Comparison of ENCODE assay signal across 12 mouse cellular contexts in the genomic region with DNA sequence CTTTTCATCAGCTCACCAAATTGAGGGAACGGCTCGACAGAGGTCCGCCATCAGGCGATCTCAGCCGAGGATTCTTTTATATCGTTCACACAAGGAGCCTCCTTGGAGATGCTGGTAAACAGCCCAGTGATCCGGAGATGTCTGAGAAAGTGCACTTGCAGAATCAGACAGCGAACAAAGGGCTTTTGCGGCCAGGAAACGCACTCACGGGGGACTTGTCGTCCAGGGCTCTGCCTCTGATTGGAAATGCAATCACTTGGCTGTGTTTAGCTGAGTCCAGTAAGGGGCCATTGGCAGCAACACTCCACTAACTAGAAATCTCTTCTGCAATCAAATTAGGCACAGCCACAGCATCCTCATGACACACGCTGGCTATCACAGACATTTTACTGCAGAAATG.
DNase-seq lines count a peak whose midpoint lies in the region; ATAC-seq and TF ChIP-seq lines count a peak whose summit lies in the region.
"Had no signal": no experiment of that assay in that cellular context is flagged by ENCODE, and none has a peak within 500 bp of the region (broad histone marks: within the 10 kb centered on the region; RNA-seq: fewer than 3 reads in every experiment).

No protein-coding gene starts in this region.

- intact Hi-C loops in heart, postnatal 10 days (cut with DNase I): no loop called here

- peak overlapping the region; percentile 42 for H3K4me2 ChIP-seq in hindbrain, postnatal 0 days (ENCODE audit: low read depth, low read length)

- H3K9ac ChIP-seq in hindbrain, postnatal 0 days (replicated peaks; ENCODE audit: low read length): 0 out of 2 replicates have a peak overlapping the region, but pooled peaks have one; percentile 14

- peak; percentile 2 for DNase-seq in cerebellum, adult 9-10 months
- DNase-seq in right cerebral cortex, postnatal 10 days (ENCODE audit: low spot score in 2 of 2): peak; percentile 44 to 50
- no peak for DNase-seq in right cerebral cortex, adult 2 months (ENCODE audit: low spot score in 2 of 2)
- peak; percentile 79 for DNase-seq in hindbrain, postnatal 0 days (ENCODE audit: low spot score)
- peak; percentile 57 for DNase-seq in retina, postnatal 1 day
- DNase-seq in urinary bladder, postnatal 25 days (ENCODE audit: low spot score): no peak
- no peak for DNase-seq in heart, postnatal 10 days
- DNase-seq: embryo, embryonic 11 days; lung, adult 2 months; thymus, adult 2 months had no signal

- H3K27me3 ChIP-seq in hindbrain, postnatal 0 days (ENCODE audit: insufficient read depth, low read length): no peaks in the 10 kb centered on the region

- no peak for TF ChIP-seq CTCF in hindbrain, postnatal 0 days (IDR thresholded peaks at IDR 0.05; ENCODE audit: low read depth)

- no peaks in the 10 kb centered on the region for H3K36me3 ChIP-seq in hindbrain, postnatal 0 days (ENCODE audit: insufficient read depth, low read length)

- H3K4me3 ChIP-seq in hindbrain, postnatal 0 days (ENCODE audit: low read length): no peak overlapping the region

- H3K9me3 ChIP-seq in hindbrain, postnatal 0 days (ENCODE audit: low read length): no peaks in the 10 kb centered on the region

- H3K4me1 ChIP-seq in hindbrain, postnatal 0 days (ENCODE audit: insufficient read depth, low read length): no peaks in the 10 kb centered on the region; the same call in 1 of the 2 replicates

- peak overlapping the region; percentile 23 for H3K27ac ChIP-seq in hindbrain, postnatal 0 days

- ATAC-seq in cerebellum, adult (ENCODE audit: insufficient number of reproducible peaks, low FRiP score, low TSS enrichment): no peak
- ATAC-seq in hindbrain, postnatal 0 days: peak; percentile 72
- ATAC-seq: intestine, postnatal 0 days had no signal

- WGBS in hindbrain, postnatal 0 days: 12% methylated on average over 13 of the region's 13 CpGs

Comparison
In these comparisons a context has a peak if more than half of its experiments do, and no peak if none do; other contexts are left out.
1. DNase-seq: peak in cerebellum, adult 9-10 months (single experiment), right cerebral cortex, postnatal 10 days (2 of 2), hindbrain, postnatal 0 days (single experiment) and retina, postnatal 1 day (single experiment); none in right cerebral cortex, adult 2 months (0 of 2), urinary bladder, postnatal 25 days (single experiment) and heart, postnatal 10 days (0 of 2).